Mouse (Mus musculus): ENCODE measurements around the gene Nrip2.

Nrip2 gene

DNA sequence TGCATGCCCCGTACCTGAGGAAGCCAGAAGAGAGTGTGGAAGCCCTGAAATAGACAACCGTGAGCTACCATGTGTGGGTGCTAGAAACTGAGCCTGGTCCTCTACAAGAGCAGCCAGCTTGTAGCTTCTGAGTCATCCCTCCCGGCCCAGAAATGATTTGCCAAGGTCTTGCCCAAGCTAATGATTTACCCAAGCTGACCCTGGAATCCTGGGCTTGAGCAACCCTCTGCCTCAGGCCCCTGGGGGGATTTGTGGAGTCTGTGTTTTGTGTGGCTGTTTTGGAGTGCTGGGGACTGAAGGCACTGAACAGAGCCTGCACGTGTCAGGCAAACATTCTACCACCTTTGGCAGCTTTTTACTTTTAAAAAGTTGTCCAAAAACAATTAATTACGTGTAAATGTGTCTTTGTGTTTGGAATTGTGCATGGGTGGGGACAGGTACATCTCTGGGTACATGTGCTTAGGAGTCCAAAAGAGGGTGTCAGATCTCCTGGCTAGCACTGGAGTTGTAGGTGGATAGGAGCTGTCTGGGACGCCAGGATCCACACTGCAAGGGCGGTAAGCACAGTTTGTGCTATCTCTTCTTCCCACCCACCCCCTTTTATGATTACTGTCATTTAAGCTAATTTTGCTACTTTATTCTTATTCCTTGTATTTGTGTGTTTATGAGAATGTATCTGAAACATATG lies 1.4 kb upstream of the Nrip2 start:
- no peak for DNase-seq (ENCODE audit: low spot score in 2 of 2)

DNA sequence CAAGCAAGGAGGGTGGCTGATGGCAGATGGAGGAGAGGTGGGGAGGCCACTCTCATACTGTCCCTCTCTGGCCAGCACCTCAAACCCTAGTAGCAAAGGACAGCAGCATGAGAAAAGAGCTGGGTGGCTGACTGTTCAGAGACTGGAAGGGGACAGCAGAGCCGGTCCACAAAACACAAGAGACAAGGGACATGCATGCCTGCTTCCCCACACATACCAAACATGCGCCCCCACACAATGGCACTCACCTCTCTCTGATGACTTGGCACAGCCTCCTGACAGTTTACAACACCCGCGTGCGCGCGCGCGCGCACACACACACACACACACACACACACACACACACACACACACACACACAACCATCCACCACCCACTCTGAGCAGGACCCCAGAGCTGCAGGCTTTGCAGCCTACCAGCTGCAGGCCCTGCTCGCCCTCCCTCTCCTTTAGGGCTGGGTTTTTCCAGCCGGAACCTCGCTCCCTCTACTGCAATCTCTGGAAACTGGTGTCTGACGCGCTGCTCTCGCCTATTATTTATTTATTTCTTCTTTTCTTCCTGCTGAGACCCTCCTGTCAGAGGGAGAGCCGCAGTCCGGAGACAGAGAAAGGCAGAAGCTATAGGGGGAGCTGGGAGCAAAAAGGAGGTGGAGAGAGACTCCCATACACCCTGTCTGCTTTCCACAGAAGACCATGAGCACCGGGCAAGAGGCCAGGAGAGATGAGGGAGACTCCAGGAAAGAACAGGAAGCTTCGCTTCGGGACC lies 507 bp downstream of the Nrip2 start:
- peak; percentile 39 to 41 for DNase-seq (ENCODE audit: low spot score in 2 of 2)

GRCm38 (mm10) chr6:128404708-128405107 lies 5.6 kb downstream of the Nrip2 start:
- DNase-seq (ENCODE audit: low spot score in 2 of 2), result no peak

DNA sequence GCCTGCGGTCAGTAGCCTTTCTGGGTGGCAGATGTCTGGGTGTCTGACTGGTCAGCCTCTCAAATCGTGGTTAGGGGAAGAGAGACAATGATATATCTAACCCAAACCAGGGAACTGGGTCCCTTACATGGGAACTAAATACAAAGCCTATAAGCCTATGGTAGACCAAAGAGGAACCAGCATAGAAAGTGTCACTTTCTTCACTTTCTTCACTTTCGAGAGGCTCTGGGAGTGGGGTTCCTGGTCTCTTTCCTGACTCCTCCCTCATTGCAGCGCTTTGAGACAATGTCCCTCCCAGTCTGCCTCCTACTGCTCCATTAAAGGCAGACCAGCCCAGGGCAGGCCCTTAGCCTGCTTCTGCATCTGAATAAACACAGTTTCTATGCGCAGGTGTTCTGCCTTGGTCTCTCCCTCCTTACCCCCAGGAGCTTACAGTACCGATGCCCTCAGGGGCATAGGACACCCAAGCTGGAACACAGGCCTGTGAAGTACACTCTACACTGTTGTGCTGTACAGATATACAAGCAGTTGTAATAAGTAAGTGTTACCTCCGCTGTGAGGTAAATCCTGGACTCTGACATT lies 9.5 kb downstream of the Nrip2 start:
- DNase-seq (ENCODE audit: low spot score in 2 of 2), result no peak

DNA sequence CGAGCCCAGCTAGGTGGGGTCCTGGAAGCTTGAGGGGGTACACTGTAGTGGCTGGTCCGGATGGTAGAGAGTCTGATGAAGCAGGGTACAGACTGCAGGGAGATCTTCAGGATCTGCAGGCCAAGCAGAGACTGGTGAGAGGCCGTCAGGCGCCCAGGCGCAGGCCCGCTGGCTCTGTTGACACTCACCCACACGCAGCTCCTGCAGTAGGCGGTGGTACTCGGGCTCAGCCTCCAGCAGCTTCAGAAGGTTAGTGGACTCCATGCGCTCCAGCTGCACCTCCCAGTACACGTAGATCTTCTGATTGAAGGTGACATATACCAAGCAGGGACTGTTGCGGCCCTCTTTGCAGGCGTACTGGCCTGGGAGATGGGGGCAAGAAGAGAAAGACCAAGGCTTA lies 11.2 kb downstream of the Nrip2 start:
- DNase-seq (ENCODE audit: low spot score in 2 of 2), result peak in 1 of 2 experiments; percentile 32

GRCm38 (mm10) chr6:128411115-128411514 lies 12.0 kb downstream of the Nrip2 start:
- DNase-seq (ENCODE audit: low spot score in 2 of 2), result peak; percentile 92 to 93

DNA sequence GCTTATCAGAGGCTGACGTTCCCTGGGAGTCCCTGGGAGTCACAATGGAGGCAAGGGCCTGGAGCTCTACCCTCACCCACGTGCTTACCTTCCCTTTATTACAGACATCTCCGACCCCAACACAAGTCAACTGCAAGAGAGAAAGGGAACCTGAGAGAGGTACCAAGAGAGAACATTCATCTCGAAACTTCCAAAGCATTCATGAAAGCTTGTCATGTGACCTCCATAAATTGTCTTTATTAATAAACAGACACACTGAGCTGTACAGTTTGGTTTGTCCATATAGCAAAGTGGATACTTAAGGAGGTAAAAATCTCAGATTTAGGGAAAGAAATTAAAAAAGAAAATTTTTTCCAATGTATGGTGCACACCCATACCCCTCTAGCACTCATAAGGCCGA lies 17.1 kb downstream of the Nrip2 start:
- DNase-seq (ENCODE audit: low spot score in 2 of 2), result no peak

GRCm38 (mm10) chr6:128418076-128418475 lies 19.0 kb downstream of the Nrip2 start:
- DNase-seq (ENCODE audit: low spot score in 2 of 2), result no peak

DNA sequence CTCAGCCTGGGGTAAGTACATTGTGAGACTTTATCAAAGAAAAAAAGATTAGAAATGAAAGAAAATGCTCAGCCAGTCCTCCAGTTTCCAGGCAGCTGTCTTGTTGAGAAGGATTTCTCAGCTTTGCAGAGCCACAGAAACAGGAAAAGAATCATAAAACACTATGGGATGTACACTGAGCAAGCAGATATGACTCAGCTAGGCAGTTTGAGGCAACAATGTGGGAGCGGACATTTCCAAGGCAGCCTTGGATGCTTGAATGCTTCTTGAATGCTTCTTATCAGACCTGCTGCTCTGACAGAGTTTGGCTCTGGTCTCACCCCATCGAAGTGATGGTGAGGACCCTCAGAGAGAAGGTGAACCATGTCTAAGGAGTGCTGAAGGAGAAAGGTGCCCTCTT lies 21.9 kb downstream of the Nrip2 start:
- peak; percentile 51 for DNase-seq (ENCODE audit: low spot score in 2 of 2)

DNA sequence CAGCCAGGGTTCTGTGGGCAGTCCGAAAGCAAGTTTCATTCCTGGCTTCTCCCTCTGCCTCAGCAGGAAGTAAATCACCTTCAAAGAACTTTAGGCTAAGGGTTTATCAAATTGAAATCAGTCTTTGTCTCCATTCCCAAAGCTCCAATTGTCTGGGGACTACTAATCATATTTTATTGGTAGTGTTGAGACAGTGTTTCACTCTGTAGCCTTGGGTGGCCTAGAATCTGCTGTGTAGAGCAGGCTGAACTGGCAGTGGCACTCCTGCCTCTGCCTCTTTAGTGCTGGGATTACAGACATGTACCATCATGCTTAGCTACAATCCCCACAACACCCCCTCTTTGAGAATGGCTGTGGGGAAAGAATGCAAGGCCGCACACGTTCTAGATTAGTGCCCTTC lies 22.4 kb downstream of the Nrip2 start:
- DNase-seq (ENCODE audit: low spot score in 2 of 2), result no peak

DNA sequence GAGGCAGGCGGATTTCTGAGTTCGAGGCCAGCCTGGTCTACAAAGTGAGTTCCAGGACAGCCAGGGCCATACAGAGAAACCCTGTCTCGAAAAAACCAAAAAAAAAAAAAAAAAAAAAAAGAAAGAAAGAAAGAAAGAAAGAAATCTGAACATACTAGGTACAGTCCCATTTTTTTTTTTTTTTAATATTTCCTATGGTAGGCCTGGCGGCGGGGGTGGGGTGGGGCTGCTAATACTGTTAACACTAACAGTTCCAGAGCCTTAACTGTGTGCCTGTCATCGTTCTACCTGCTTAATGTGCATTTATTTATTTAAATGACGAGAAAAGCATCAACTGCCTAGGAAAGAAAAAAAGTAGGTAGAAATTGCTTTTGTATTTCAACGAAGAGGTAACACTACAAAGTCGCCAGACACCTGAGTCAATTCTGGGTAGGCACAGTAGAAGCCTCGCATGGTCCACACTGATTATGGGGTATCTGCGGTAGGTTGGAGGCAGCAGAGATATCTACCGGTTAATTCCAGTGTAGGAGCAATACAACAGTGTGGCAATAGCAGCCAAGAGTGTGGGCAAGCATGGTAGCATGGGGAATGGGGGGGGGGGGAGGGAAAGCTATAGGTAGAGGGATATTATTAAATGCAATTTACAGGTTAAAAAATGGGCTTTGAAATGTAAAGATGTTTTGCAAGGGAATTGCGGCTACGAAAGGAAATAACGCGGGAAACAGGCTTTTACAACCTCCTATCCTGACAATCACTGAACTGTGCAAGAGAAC lies 24.6 kb downstream of the Nrip2 start:
- no peak for DNase-seq (ENCODE audit: low spot score in 2 of 2)

GRCm38 (mm10) chr6:128424269-128425019 lies 25.3 kb downstream of the Nrip2 start, which contains the start of gene Itfg2:
Gene Itfg2, minus strand, starts transcription at chr6:128424931.
- peak; percentile 97 to 98 for DNase-seq (ENCODE audit: low spot score in 2 of 2)

DNA sequence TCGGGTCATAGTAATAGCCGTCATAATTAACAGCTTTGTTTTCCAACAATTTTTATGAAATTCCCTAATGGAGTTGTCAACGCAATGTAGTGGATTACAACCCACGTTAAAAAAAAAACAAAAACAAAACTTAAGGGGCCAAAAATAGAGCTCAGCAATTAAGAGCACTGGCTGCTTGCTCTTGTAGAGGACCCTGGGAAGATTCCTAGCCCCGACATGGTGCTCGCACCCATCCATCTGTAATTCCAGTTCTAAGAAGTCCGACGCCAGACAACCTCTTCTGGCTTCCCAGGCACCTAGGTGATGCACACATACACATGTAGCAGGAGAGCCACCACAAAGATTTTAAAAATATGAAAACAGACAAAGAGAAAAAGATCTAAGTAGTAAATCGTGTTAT lies 25.9 kb downstream of the Nrip2 start:
- DNase-seq (ENCODE audit: low spot score in 2 of 2), result no peak

DNA sequence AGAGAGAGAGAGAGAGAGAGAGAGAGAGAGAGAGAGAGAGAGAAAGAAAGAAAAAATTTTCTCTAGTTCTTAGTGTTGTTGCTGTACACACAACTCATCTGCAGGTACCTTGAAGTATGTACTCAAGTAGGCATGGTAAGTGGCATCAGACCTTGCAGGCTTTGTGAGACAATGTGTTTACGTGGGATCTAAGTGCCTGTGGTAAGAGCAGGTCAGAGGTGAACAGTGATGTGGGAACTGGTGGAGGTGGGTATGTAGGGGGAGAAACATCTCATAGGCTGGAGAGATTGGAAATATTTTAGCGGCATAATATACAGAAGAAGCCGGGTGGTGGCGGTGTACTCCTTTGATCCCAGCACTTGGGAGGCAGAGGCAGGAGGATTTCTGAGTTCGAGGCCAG lies 28.5 kb downstream of the Nrip2 start:
- DNase-seq (ENCODE audit: low spot score in 2 of 2), result no peak

DNA sequence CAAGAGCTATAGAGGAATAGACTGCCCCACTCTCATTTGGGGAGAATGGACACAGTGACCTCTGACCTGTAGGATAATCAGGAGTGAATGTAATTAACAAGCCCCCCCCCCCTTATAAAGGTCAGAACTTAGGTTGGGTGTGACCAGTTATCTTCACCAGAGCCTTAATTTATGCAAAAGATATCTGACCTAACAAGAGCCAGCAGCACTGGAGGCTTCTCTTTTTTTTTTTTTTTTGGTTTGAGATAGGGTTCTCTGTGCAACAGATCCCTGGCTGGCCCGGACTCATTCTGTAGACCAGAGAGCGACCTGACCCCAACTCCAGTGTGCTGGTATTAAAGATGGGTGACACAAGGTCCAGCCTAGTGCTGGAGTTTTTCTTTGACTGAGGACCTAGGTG lies 30.2 kb downstream of the Nrip2 start:
- no peak for DNase-seq (ENCODE audit: low spot score in 2 of 2)

- DNase-seq (ENCODE audit: low spot score in 2 of 2), result no peak
Observed at GRCm38 (mm10) chr6:128429826-128430225, 30.7 kb downstream of the Nrip2 start.

DNA sequence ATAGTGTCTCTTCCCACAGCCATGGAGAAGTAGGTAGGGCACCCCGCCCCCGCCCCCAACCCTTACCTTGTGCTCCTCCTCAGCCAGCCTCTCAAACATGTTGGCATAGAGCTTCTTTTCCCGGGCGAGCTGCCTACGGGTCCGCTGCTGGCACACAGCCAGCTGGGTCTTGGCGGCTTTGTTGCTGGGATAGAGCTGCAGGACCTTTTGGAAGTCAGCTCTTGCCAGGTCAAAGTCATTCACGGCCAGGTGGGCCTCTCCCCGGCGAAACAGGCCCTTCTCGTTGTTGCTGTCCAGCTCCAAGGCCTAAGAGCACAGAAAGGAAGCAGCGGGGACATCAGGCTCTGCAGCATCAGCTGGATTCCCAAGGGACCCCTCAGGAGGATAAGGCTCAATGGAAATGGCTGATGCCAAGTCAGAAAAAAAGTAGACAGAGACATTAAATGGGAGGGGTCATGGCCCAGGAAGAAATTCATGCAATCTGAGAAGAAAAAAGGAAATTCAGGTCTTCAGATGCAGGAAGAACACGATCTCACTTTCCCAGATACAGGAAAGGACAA lies 33.3 kb downstream of the Nrip2 start:
- DNase-seq (ENCODE audit: low spot score in 2 of 2), result no peak

- DNase-seq (ENCODE audit: low spot score in 2 of 2), result no peak
Observed at GRCm38 (mm10) chr6:128433566-128433965, 34.5 kb downstream of the Nrip2 start.

DNA sequence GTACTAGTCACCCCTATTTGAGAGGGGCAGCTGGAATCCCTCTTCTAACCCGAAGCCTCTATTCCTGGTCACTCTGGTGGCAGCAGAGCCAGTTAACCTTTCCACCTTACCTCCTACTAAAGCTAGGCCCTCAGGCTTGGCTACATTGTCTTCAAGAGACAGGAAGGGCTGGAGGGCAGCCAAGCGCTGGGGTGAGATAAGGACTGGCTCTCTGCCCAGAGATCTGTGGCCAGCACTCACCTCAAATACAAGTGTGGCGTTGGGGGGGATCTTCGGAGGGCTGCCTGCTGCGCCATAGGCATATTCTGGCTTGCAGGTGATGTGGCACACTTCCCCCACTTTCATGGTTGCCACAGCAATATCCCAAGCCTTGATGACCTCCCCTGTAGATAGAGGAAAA lies 36.4 kb downstream of the Nrip2 start:
- no peak for DNase-seq (ENCODE audit: low spot score in 2 of 2)

- no peak for DNase-seq (ENCODE audit: low spot score in 2 of 2)
Observed at GRCm38 (mm10) chr6:128436356-128437005, 37.4 kb downstream of the Nrip2 start.

GRCm38 (mm10) chr6:128437288-128437687 lies 38.2 kb downstream of the Nrip2 start:
- no peak for DNase-seq (ENCODE audit: low spot score in 2 of 2)

Measured in right cerebral cortex, adult 2 months (tissue).